Mouse (Mus musculus): ENCODE results near the gene Ccdc149. TPM values are rescaled to one million over a fixed set of nuclear protein-coding genes. Genes with fewer than 3 reads are reported as not detected.

Gene Ccdc149
- total and polyA plus RNA-seq, 2 experiments from 2014 or later, result 14.4 to 15.6 TPM

DNA sequence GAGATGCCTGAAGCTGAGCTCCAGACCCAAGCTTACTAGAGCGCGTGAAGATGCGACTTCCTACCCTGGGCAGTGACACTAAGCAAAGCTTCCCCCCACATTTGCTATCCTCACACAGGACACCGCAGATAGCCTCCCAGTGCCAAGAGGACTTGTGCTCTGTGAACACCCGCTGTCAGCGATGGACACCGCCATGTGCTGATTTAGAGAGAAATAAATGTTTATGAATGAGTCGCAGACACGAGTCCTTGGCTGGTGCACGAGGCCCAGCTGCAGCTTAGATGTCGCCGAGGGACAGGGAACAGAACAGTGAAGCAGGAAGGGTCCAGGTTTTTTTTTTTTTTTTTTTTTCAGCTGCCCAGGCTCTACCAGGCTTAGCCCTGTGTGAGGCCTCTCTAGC is 61.1 kb downstream of the Ccdc149 start:
- no peaks in the 10 kb centered on the region for H3K27me3 ChIP-seq (ENCODE audit: insufficient read depth, low read length)
- no peak overlapping the region for H3K4me2 ChIP-seq (ENCODE audit: low read depth, low read length)
- no peaks in the 10 kb centered on the region for H3K36me3 ChIP-seq (ENCODE audit: insufficient read depth, low read length)
- H3K27ac ChIP-seq, result no peak overlapping the region
- 0 out of 2 replicates have a peak, but pooled peaks cover 2% of the 10 kb centered on the region for H3K9me3 ChIP-seq (ENCODE audit: low read length)
- no peak overlapping the region for H3K4me3 ChIP-seq (ENCODE audit: low read length)
- TF ChIP-seq CTCF (IDR thresholded peaks at IDR 0.05; ENCODE audit: low read depth), result no peak
- WGBS, result 71% methylated on average over 12 of the region's 12 CpGs
- no peaks in the 10 kb centered on the region for H3K4me1 ChIP-seq (ENCODE audit: insufficient read depth, low read length)
- ATAC-seq, result peak; percentile 24; the same call in 1 of the 2 replicates
- peak; percentile 32 for DNase-seq (ENCODE audit: low spot score)
- H3K9ac ChIP-seq (replicated peaks; ENCODE audit: low read length), result no peak overlapping the region

DNA sequence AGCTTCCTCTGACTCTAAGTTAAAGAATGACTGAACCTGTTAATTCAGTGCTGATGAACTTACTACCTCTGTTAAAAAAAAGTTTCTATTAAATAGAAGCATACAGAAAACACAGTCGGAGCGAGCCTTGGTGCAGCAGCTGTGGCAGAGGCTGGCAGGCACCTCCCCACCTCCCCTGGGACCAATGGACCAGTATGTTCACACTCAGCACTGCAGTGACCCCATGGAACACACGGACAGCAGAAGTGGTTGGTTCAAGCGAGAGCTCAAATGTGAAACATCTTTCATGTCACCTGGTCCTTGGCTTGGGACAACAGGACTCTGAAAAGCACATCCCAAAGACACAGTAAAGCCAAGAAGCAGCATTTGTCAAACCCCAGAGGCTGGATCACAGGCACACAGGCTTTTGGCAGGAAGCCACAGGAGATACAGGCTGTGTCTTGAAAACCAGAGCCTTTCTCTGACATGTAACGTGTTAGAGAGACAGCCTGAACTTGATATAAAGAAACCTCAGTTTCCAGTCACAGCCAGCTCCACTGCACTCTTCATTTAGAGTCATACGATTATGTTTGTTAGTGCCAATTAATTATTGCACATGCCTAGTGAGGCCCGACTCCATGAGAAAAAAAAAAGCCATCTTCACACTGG is 62.5 kb downstream of the Ccdc149 start:
- Histone ChIP-seq H3K4me3 (ENCODE audit: low read length) (no peak overlapping the region), H3K27me3 (ENCODE audit: insufficient read depth, low read length) (no peaks in the 10 kb centered on the region), H3K9ac (replicated peaks; ENCODE audit: low read length) (no peak overlapping the region), H3K27ac (no peak overlapping the region), H3K4me2 (ENCODE audit: low read depth, low read length) (no peak overlapping the region), H3K9me3 (ENCODE audit: low read length) (0 out of 2 replicates have a peak, but pooled peaks cover 2% of the 10 kb centered on the region), H3K4me1 (ENCODE audit: insufficient read depth, low read length) (no peaks in the 10 kb centered on the region), H3K36me3 (ENCODE audit: insufficient read depth, low read length) (no peaks in the 10 kb centered on the region)
- 35% methylated on average over 7 of the region's 7 CpGs for WGBS
- peak; percentile 61 for ATAC-seq
- no peak for TF ChIP-seq CTCF (IDR thresholded peaks at IDR 0.05; ENCODE audit: low read depth)
- peak; percentile 63 for DNase-seq (ENCODE audit: low spot score)

- Histone ChIP-seq H3K4me3 (ENCODE audit: low read length) (no peak overlapping the region), H3K9me3 (ENCODE audit: low read length) (0 out of 2 replicates have a peak, but pooled peaks cover 2% of the 10 kb centered on the region), H3K36me3 (ENCODE audit: insufficient read depth, low read length) (0 out of 2 replicates have a peak, but pooled peaks cover 6% of the 10 kb centered on the region), H3K4me1 (ENCODE audit: insufficient read depth, low read length) (no peaks in the 10 kb centered on the region), H3K27ac (no peak overlapping the region), H3K27me3 (ENCODE audit: insufficient read depth, low read length) (no peaks in the 10 kb centered on the region), H3K4me2 (ENCODE audit: low read depth, low read length) (no peak overlapping the region), H3K9ac (replicated peaks; ENCODE audit: low read length) (no peak overlapping the region)
- WGBS, result 73% methylated on average over 8 of the region's 8 CpGs
- ATAC-seq, result no peak
- TF ChIP-seq CTCF (IDR thresholded peaks at IDR 0.05; ENCODE audit: low read depth), result no peak
- DNase-seq (ENCODE audit: low spot score), result no peak
Observed at GRCm38 (mm10) chr5:52404373-52404772, 66.9 kb downstream of the Ccdc149 start.

GRCm38 (mm10) chr5:52393756-52394155 is 77.6 kb downstream of the Ccdc149 start:
- H3K4me1 ChIP-seq (ENCODE audit: insufficient read depth, low read length), result no peaks in the 10 kb centered on the region

DNA sequence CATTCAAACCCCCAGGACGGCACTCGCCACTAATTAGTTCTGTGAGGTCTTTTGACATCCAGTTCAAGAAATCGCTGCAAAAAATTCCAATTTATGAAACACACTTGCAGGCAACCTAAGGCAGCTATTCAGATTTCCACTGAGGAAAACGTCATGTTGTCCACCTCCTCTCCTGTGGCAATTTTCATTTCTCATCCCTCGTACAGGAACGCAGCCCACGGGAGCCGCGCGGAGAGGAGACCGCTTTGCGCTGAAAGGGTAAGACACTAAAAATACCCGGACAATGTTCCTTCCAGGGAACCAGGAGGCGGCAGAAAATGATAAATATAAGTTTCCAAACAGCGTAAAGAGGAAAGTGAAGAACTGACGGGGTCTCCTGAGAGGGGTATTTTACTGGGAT is 79.8 kb downstream of the Ccdc149 start:
- no peak overlapping the region for H3K27ac ChIP-seq
- 76% methylated on average over 16 of the region's 16 CpGs for WGBS
- H3K27me3 ChIP-seq (ENCODE audit: insufficient read depth, low read length), result no peaks in the 10 kb centered on the region
- no peak for ATAC-seq
- H3K9me3 ChIP-seq (ENCODE audit: low read length), result no peaks in the 10 kb centered on the region
- H3K4me1 ChIP-seq (ENCODE audit: insufficient read depth, low read length), result no peaks in the 10 kb centered on the region
- H3K9ac ChIP-seq (replicated peaks; ENCODE audit: low read length), result no peak overlapping the region
- no peak overlapping the region for H3K4me2 ChIP-seq (ENCODE audit: low read depth, low read length)
- no peak for TF ChIP-seq CTCF (IDR thresholded peaks at IDR 0.05; ENCODE audit: low read depth)
- peaks cover 3% of the 10 kb centered on the region; the same call in 1 of the 2 replicates for H3K36me3 ChIP-seq (ENCODE audit: insufficient read depth, low read length)
- no peak for DNase-seq (ENCODE audit: low spot score)
- no peak overlapping the region for H3K4me3 ChIP-seq (ENCODE audit: low read length)

More at GRCm38 (mm10) chr5:52393756-52394155, 77.6 kb downstream of the Ccdc149 start:
- no peak overlapping the region for H3K27ac ChIP-seq
- H3K9ac ChIP-seq (replicated peaks; ENCODE audit: low read length), result no peak overlapping the region
- H3K27me3 ChIP-seq (ENCODE audit: insufficient read depth, low read length), result no peaks in the 10 kb centered on the region
- ATAC-seq (no peak), DNase-seq (ENCODE audit: low spot score) (no peak)
- H3K4me3 ChIP-seq (ENCODE audit: low read length), result no peak overlapping the region
- WGBS, result 87% methylated on average over 4 of the region's 4 CpGs
- no peak for TF ChIP-seq CTCF (IDR thresholded peaks at IDR 0.05; ENCODE audit: low read depth)
- H3K4me2 ChIP-seq (ENCODE audit: low read depth, low read length), result no peak overlapping the region
- H3K9me3 ChIP-seq (ENCODE audit: low read length), result no peaks in the 10 kb centered on the region
- H3K36me3 ChIP-seq (ENCODE audit: insufficient read depth, low read length), result peaks cover 3% of the 10 kb centered on the region; the same call in 1 of the 2 replicates

GRCm38 (mm10) chr5:52390381-52390780 is 80.9 kb downstream of the Ccdc149 start:
- Histone ChIP-seq H3K27ac (no peak overlapping the region), H3K36me3 (ENCODE audit: insufficient read depth, low read length) (peaks cover 3% of the 10 kb centered on the region; the same call in 1 of the 2 replicates), H3K4me1 (ENCODE audit: insufficient read depth, low read length) (no peaks in the 10 kb centered on the region), H3K9me3 (ENCODE audit: low read length) (no peaks in the 10 kb centered on the region), H3K9ac (replicated peaks; ENCODE audit: low read length) (no peak overlapping the region), H3K27me3 (ENCODE audit: insufficient read depth, low read length) (no peaks in the 10 kb centered on the region), H3K4me2 (ENCODE audit: low read depth, low read length) (no peak overlapping the region), H3K4me3 (ENCODE audit: low read length) (no peak overlapping the region)
- no peak for DNase-seq (ENCODE audit: low spot score)
- TF ChIP-seq CTCF (IDR thresholded peaks at IDR 0.05; ENCODE audit: low read depth), result no peak
- 95% methylated on average over 6 of the region's 6 CpGs for WGBS
- no peak for ATAC-seq

All from hindbrain, postnatal 0 days (tissue).